ENCODE assay signal across 9 mouse cellular contexts in genomic region chr11:114807686-114808427, GRCm38 (mm10). TPM values are rescaled to one million over a fixed set of nuclear protein-coding genes. Genes with fewer than 3 reads are reported as not detected.
A peak's percentile ranks its signal among the peaks of the same experiment; 100 is the strongest.
DNase-seq lines count a peak whose midpoint lies in the region; ATAC-seq and TF ChIP-seq lines count a peak whose summit lies in the region.
"Had no signal": no experiment of that assay in that cellular context is flagged by ENCODE, and none has a peak within 500 bp of the region (broad histone marks: within the 10 kb centered on the region; RNA-seq: fewer than 3 reads in every experiment).

No protein-coding gene starts in this region.

- no peak for TF ChIP-seq CTCF in hindbrain, postnatal 0 days (IDR thresholded peaks at IDR 0.05; ENCODE audit: low read depth)
- TF ChIP-seq CTCF in cerebellum, adult 2 months (IDR thresholded peaks at IDR 0.05; ENCODE audit: borderline replicate concordance, insufficient read depth, low read depth, low read length): no peak

- H3K36me3 ChIP-seq in hindbrain, embryonic 11.5 days (ENCODE audit: control insufficient read depth, insufficient read depth, low read length): no peaks in the 10 kb centered on the region
- H3K36me3 ChIP-seq in hindbrain, postnatal 0 days (ENCODE audit: insufficient read depth, low read length): no peaks in the 10 kb centered on the region
- no peaks in the 10 kb centered on the region for H3K36me3 ChIP-seq in liver, embryonic 12.5 days

- no peak overlapping the region for H3K4me2 ChIP-seq in hindbrain, embryonic 11.5 days (replicated peaks; ENCODE audit: low read depth, low read length)
- H3K4me2 ChIP-seq in hindbrain, postnatal 0 days (ENCODE audit: low read depth, low read length): no peak overlapping the region
- H3K4me2 ChIP-seq in liver, embryonic 12.5 days: no peak overlapping the region

- no peaks in the 10 kb centered on the region for H3K27me3 ChIP-seq in hindbrain, embryonic 11.5 days (ENCODE audit: control insufficient read depth, insufficient read depth, low read length)
- no peaks in the 10 kb centered on the region for H3K27me3 ChIP-seq in hindbrain, postnatal 0 days (ENCODE audit: insufficient read depth, low read length)
- no peaks in the 10 kb centered on the region for H3K27me3 ChIP-seq in cerebellum, adult 2 months (ENCODE audit: control insufficient read depth, insufficient read depth, low read length)
- H3K27me3 ChIP-seq in liver, embryonic 12.5 days (replicated peaks): no peaks in the 10 kb centered on the region

- DNase-seq in hindbrain, embryonic 11.5 days (ENCODE audit: low spot score): no peak
- DNase-seq in hindbrain, postnatal 0 days (ENCODE audit: low spot score): no peak
- peak; percentile 33 for DNase-seq in 416B (ENCODE audit: low read depth)
- peak; percentile 64 to 77 for DNase-seq in cerebellum, adult 2 months
- DNase-seq in gastrocnemius, postnatal 4 days (ENCODE audit: low spot score in 2 of 2): no peak
- DNase-seq in lung, postnatal 10 days: no peak

- peaks cover 27% of the 10 kb centered on the region for H3K4me1 ChIP-seq in hindbrain, embryonic 11.5 days (replicated peaks; ENCODE audit: control insufficient read depth, insufficient read depth, low read length)
- 0 out of 2 replicates have a peak, but pooled peaks cover 2% of the 10 kb centered on the region for H3K4me1 ChIP-seq in hindbrain, postnatal 0 days (ENCODE audit: insufficient read depth, low read length)
- H3K4me1 ChIP-seq in cerebellum, adult 2 months (ENCODE audit: control insufficient read depth, insufficient read depth, low read length): peaks cover 39% of the 10 kb centered on the region
- H3K4me1 ChIP-seq in liver, embryonic 12.5 days: peaks cover 12% of the 10 kb centered on the region

- H3K27ac ChIP-seq in hindbrain, embryonic 11.5 days (ENCODE audit: low read depth, low read length): peak overlapping the region; percentile 71
- no peak overlapping the region for H3K27ac ChIP-seq in hindbrain, postnatal 0 days
- peak overlapping the region; percentile 83 for H3K27ac ChIP-seq in cerebellum, adult 2 months (ENCODE audit: insufficient read depth, low read length)
- H3K27ac ChIP-seq in liver, embryonic 12.5 days: no peak overlapping the region
- H3K27ac ChIP-seq: liver, embryonic 14.5 days had no signal

- no peak overlapping the region for H3K4me3 ChIP-seq in hindbrain, embryonic 11.5 days (ENCODE audit: low read depth, low read length)
- no peak overlapping the region for H3K4me3 ChIP-seq in hindbrain, postnatal 0 days (ENCODE audit: low read length)
- no peak overlapping the region for H3K4me3 ChIP-seq in cerebellum, adult 2 months (replicated peaks; ENCODE audit: insufficient read depth, low read depth, low read length)
- no peak overlapping the region for H3K4me3 ChIP-seq in liver, embryonic 12.5 days

- WGBS in hindbrain, embryonic 11.5 days: 22% methylated on average over 14 of the region's 14 CpGs
- WGBS in hindbrain, postnatal 0 days: 28% methylated on average over 14 of the region's 14 CpGs
- WGBS in cerebellum, adult 2 months: 31% methylated on average over 14 of the region's 14 CpGs
- WGBS in liver, embryonic 12.5 days (ENCODE audit: insufficient replicate concordance): 30% methylated on average over 14 of the region's 14 CpGs

- TF ChIP-seq POLR2A in cerebellum, adult 2 months (IDR thresholded peaks at IDR 0.05; ENCODE audit: borderline replicate concordance, insufficient read depth, low read length): no peak

- no peaks in the 10 kb centered on the region for H3K9me3 ChIP-seq in hindbrain, embryonic 11.5 days (ENCODE audit: control insufficient read depth, low read length)
- H3K9me3 ChIP-seq in hindbrain, postnatal 0 days (ENCODE audit: low read length): no peaks in the 10 kb centered on the region
- no peaks in the 10 kb centered on the region for H3K9me3 ChIP-seq in liver, embryonic 12.5 days (replicated peaks)

- no peak overlapping the region for H3K9ac ChIP-seq in hindbrain, embryonic 11.5 days (ENCODE audit: low read depth, low read length)
- H3K9ac ChIP-seq in hindbrain, postnatal 0 days (replicated peaks; ENCODE audit: low read length): no peak overlapping the region
- H3K9ac ChIP-seq in liver, embryonic 12.5 days: no peak overlapping the region
- H3K9ac ChIP-seq: liver, embryonic 14.5 days had no signal

- ATAC-seq in hindbrain, embryonic 11.5 days (ENCODE audit: low FRiP score): peak; percentile 45
- ATAC-seq in hindbrain, postnatal 0 days: no peak
- ATAC-seq in liver, embryonic 12.5 days: peak; percentile 41; the same call in 1 of the 2 replicates
- ATAC-seq in erythroid progenitor cell, adult 5-6 weeks (replicated peaks; ENCODE audit: low FRiP score, poor library complexity, severe bottlenecking): no peak

RNA-seq across cellular contexts. Expression of gene Gpr142, which starts 9.1 kb away (rescaled TPM):
- polyA plus RNA-seq in hindbrain, embryonic 11.5 days (2014; fragmentation: Nextera tagmentation; extraction: Ambion mirVana): 0.20 and 0.45 TPM in 2 replicates
- 0.58 TPM in 1 of 2 replicates, not detected in the other for total RNA-seq in hindbrain, postnatal 0 days (2014; rRNA removed)
- polyA plus RNA-seq in hindbrain, postnatal 0 days (2015; fragmentation: Nextera tagmentation; extraction: Ambion mirVana): not detected in 2 replicates
- polyA plus RNA-seq in cerebellum, adult 2 months (2012; rRNA removed): 0.29 and 0.64 TPM in 2 replicates
- polyA plus RNA-seq in liver, embryonic 12.5 days (2016; fragmentation: Nextera tagmentation; extraction: Ambion mirVana): not detected in 2 replicates
- total RNA-seq in gastrocnemius, postnatal 4 days (2021): not detected
- not detected in 2 replicates for total RNA-seq in erythroid progenitor cell, adult 5-6 weeks (2015; ENCODE audit: low replicate concordance)
- not detected in 2 replicates for total RNA-seq in erythroid progenitor cell, adult 5-6 weeks (2017; ENCODE audit: low replicate concordance)
- polyA plus RNA-seq: liver, embryonic 14.5 days had no signal

RNA-seq across cellular contexts. Expression of gene Btbd17, which starts 12.1 kb away (rescaled TPM):
- 39.2 and 46.2 TPM in 2 replicates for polyA plus RNA-seq in hindbrain, embryonic 11.5 days (2014; fragmentation: Nextera tagmentation; extraction: Ambion mirVana)
- total RNA-seq in hindbrain, postnatal 0 days (2014; rRNA removed): 84.6 and 94.0 TPM in 2 replicates
- 30.4 and 31.1 TPM in 2 replicates for polyA plus RNA-seq in hindbrain, postnatal 0 days (2015; fragmentation: Nextera tagmentation; extraction: Ambion mirVana)
- polyA plus RNA-seq in cerebellum, adult 2 months (2012; rRNA removed): 78.3 and 81.3 TPM in 2 replicates
- polyA plus RNA-seq in liver, embryonic 12.5 days (2016; fragmentation: Nextera tagmentation; extraction: Ambion mirVana): not detected in 2 replicates
- 1 to 10 TPM; 3.6 to 4.4 TPM for total RNA-seq in gastrocnemius, postnatal 4 days (2021)
- total RNA-seq in erythroid progenitor cell, adult 5-6 weeks (2015; ENCODE audit: low replicate concordance): not detected in 2 replicates
- total RNA-seq in erythroid progenitor cell, adult 5-6 weeks (2017; ENCODE audit: low replicate concordance): not detected in 2 replicates
- polyA plus RNA-seq: liver, embryonic 14.5 days had no signal

RNA-seq across cellular contexts. Expression of gene Kif19a, which starts 42.7 kb away (rescaled TPM):
- 1.8 and 1.9 TPM in 2 replicates for polyA plus RNA-seq in hindbrain, embryonic 11.5 days (2014; fragmentation: Nextera tagmentation; extraction: Ambion mirVana)
- 7.4 and 13.5 TPM in 2 replicates for total RNA-seq in hindbrain, postnatal 0 days (2014; rRNA removed)
- 0.99 and 1.6 TPM in 2 replicates for polyA plus RNA-seq in hindbrain, postnatal 0 days (2015; fragmentation: Nextera tagmentation; extraction: Ambion mirVana)
- polyA plus RNA-seq in cerebellum, adult 2 months (2012; rRNA removed): 4.9 and 5.1 TPM in 2 replicates
- 0.13 TPM in 1 of 2 replicates, not detected in the other for polyA plus RNA-seq in liver, embryonic 12.5 days (2016; fragmentation: Nextera tagmentation; extraction: Ambion mirVana)
- 1 to 10 TPM; 3.4 to 5.6 TPM for total RNA-seq in gastrocnemius, postnatal 4 days (2021)
- not detected in 2 replicates for total RNA-seq in erythroid progenitor cell, adult 5-6 weeks (2015; ENCODE audit: low replicate concordance)
- total RNA-seq in erythroid progenitor cell, adult 5-6 weeks (2017; ENCODE audit: low replicate concordance): not detected in 2 replicates

RNA-seq across cellular contexts. Expression of gene Gprc5c, which starts 43.1 kb away (rescaled TPM):
- 17.7 and 18.3 TPM in 2 replicates for polyA plus RNA-seq in hindbrain, embryonic 11.5 days (2014; fragmentation: Nextera tagmentation; extraction: Ambion mirVana)
- total RNA-seq in hindbrain, postnatal 0 days (2014; rRNA removed): 12.8 and 14.1 TPM in 2 replicates
- polyA plus RNA-seq in hindbrain, postnatal 0 days (2015; fragmentation: Nextera tagmentation; extraction: Ambion mirVana): 7.5 and 7.8 TPM in 2 replicates
- polyA plus RNA-seq in cerebellum, adult 2 months (2012; rRNA removed): 62.9 and 71.8 TPM in 2 replicates
- polyA plus RNA-seq in liver, embryonic 12.5 days (2016; fragmentation: Nextera tagmentation; extraction: Ambion mirVana): 14.3 TPM in 2 replicates
- 10 to 100 TPM; 51.0 to 57.9 TPM for total RNA-seq in gastrocnemius, postnatal 4 days (2021)
- not detected in 2 replicates for total RNA-seq in erythroid progenitor cell, adult 5-6 weeks (2015; ENCODE audit: low replicate concordance)
- not detected in 2 replicates for total RNA-seq in erythroid progenitor cell, adult 5-6 weeks (2017; ENCODE audit: low replicate concordance)

Comparison
In these comparisons a context has a peak if more than half of its experiments do, and no peak if none do; other contexts are left out.
1. ATAC-seq: peak in hindbrain, embryonic 11.5 days (single experiment) and liver, embryonic 12.5 days (single experiment); none in hindbrain, postnatal 0 days (single experiment) and erythroid progenitor cell, adult 5-6 weeks (single experiment).
2. H3K27ac ChIP-seq: peak in hindbrain, embryonic 11.5 days (single experiment) and cerebellum, adult 2 months (single experiment); none in hindbrain, postnatal 0 days (single experiment) and liver, embryonic 12.5 days (single experiment).
3. DNase-seq: peak in 416B (single experiment) and cerebellum, adult 2 months (2 of 2); none in hindbrain, embryonic 11.5 days (single experiment), hindbrain, postnatal 0 days (single experiment), gastrocnemius, postnatal 4 days (0 of 2) and lung, postnatal 10 days (single experiment).
4. RNA of gene Btbd17, which starts 12.1 kb away (polyA plus RNA-seq): 78.3 to 81.3 TPM in cerebellum, adult 2 months, 39.2 to 46.2 TPM in hindbrain, embryonic 11.5 days and 30.4 to 31.1 TPM in hindbrain, postnatal 0 days; not detected in liver, embryonic 12.5 days; every median in the first group is over 10 times any median in the second.